In genomic region chr1:79589971-79590763, GRCm38 (mm10) we compare ENCODE assay signal across 16 mouse cellular contexts.
DNase-seq lines count a peak whose midpoint lies in the region; ATAC-seq and TF ChIP-seq lines count a peak whose summit lies in the region.
"Had no signal": no experiment of that assay in that cellular context is flagged by ENCODE, and none has a peak within 500 bp of the region (broad histone marks: within the 10 kb centered on the region; RNA-seq: fewer than 3 reads in every experiment).

No protein-coding gene starts in this region.

- no peak overlapping the region for H3K4me3 ChIP-seq in kidney, embryonic 14.5 days (ENCODE audit: low read length)
- H3K4me3 ChIP-seq in hindbrain, embryonic 12.5 days = no peak overlapping the region
- H3K4me3 ChIP-seq: forebrain, embryonic 10.5 days; left cerebral cortex, adult 2 months; midbrain, embryonic 12.5 days; stomach, embryonic 15.5 days had no signal

- POLR2A ChIA-PET in Patski (lab: Charles Lee) = no interaction called here

- no peak overlapping the region for H3K27ac ChIP-seq in kidney, embryonic 14.5 days (ENCODE audit: low read depth, low read length)
- no peak overlapping the region for H3K27ac ChIP-seq in hindbrain, embryonic 12.5 days
- H3K27ac ChIP-seq: forebrain, embryonic 10.5 days; left cerebral cortex, adult 2 months; midbrain, embryonic 12.5 days; stomach, embryonic 15.5 days had no signal

- no peak for ATAC-seq in kidney, embryonic 14.5 days (ENCODE audit: low FRiP score, low TSS enrichment)
- peak; percentile 60 for ATAC-seq in Patski
- ATAC-seq in hindbrain, embryonic 12.5 days (ENCODE audit: low FRiP score) = no peak

- DNase-seq in gastrocnemius, postnatal 14 days = peak; percentile 12
- DNase-seq in gastrocnemius, postnatal 4 days (ENCODE audit: low spot score in 2 of 2) = no peak
- peak; percentile 25 for DNase-seq in kidney, adult 11 months
- peak; percentile 24 for DNase-seq in Patski (ENCODE audit: low read depth, low spot score)
- peak; percentile 9 for DNase-seq in kidney, postnatal 14 days
- no peak for DNase-seq in urinary bladder, postnatal 14 days (ENCODE audit: low spot score)
- DNase-seq: B cell, adult 2 months; cerebellum, adult 18-20 months; retina, postnatal 1 day; spleen, adult 18-20 months had no signal

- intact Hi-C loops in gastrocnemius, postnatal 14 days (cut with DNase I; ENCODE audit: low total_unique reads) = no loop called here

- H3K4me1 ChIP-seq in kidney, embryonic 14.5 days (ENCODE audit: control insufficient read depth, insufficient read depth, low read length) = no peaks in the 10 kb centered on the region
- no peaks in the 10 kb centered on the region for H3K4me1 ChIP-seq in hindbrain, embryonic 12.5 days
- H3K4me1 ChIP-seq: midbrain, embryonic 12.5 days; stomach, embryonic 15.5 days had no signal

- WGBS in kidney, embryonic 14.5 days = 75% methylated on average over 4 of the region's 4 CpGs
- 87% methylated on average over 4 of the region's 4 CpGs for WGBS in hindbrain, embryonic 12.5 days

- in situ Hi-C loops in Patski (cut with MboI; ENCODE audit: low pct_unique_long_range_greater_than_20kb) = no loop called here

- no peak overlapping the region for H3K9ac ChIP-seq in kidney, embryonic 14.5 days (ENCODE audit: low read depth, low read length)
- H3K9ac ChIP-seq in hindbrain, embryonic 12.5 days = no peak overlapping the region
- H3K9ac ChIP-seq: midbrain, embryonic 12.5 days; stomach, embryonic 15.5 days had no signal

- no peaks in the 10 kb centered on the region for H3K27me3 ChIP-seq in kidney, embryonic 14.5 days (ENCODE audit: control insufficient read depth, insufficient read depth, low read length)
- H3K27me3 ChIP-seq in Patski = no peaks in the 10 kb centered on the region
- no peaks in the 10 kb centered on the region for H3K27me3 ChIP-seq in hindbrain, embryonic 12.5 days
- H3K27me3 ChIP-seq: stomach, embryonic 15.5 days had no signal

- no peak overlapping the region for H3K4me2 ChIP-seq in kidney, embryonic 14.5 days (replicated peaks; ENCODE audit: low read depth, low read length)
- no peak overlapping the region for H3K4me2 ChIP-seq in hindbrain, embryonic 12.5 days (replicated peaks)
- H3K4me2 ChIP-seq: midbrain, embryonic 12.5 days; stomach, embryonic 15.5 days had no signal

- H3K9me3 ChIP-seq in kidney, embryonic 14.5 days (ENCODE audit: control insufficient read depth, low read length) = no peaks in the 10 kb centered on the region
- H3K9me3 ChIP-seq in hindbrain, embryonic 12.5 days (replicated peaks) = no peaks in the 10 kb centered on the region
- H3K9me3 ChIP-seq: forebrain, embryonic 10.5 days; midbrain, embryonic 12.5 days; stomach, embryonic 15.5 days had no signal

- CTCF ChIA-PET in Patski (lab: Charles Lee) = no interaction called here

- H3K36me3 ChIP-seq in kidney, embryonic 14.5 days (ENCODE audit: control insufficient read depth, insufficient read depth, low read length) = no peaks in the 10 kb centered on the region
- no peaks in the 10 kb centered on the region for H3K36me3 ChIP-seq in hindbrain, embryonic 12.5 days
- H3K36me3 ChIP-seq: forebrain, embryonic 10.5 days; midbrain, embryonic 12.5 days; stomach, embryonic 15.5 days had no signal

- no peak for TF ChIP-seq CTCF in Patski (IDR thresholded peaks at IDR 0.05)

Comparison
In these comparisons a context has a peak if more than half of its experiments do, and no peak if none do; other contexts are left out.
1. DNase-seq: peak in gastrocnemius, postnatal 14 days (single experiment), kidney, adult 11 months (single experiment), Patski (single experiment) and kidney, postnatal 14 days (single experiment); none in gastrocnemius, postnatal 4 days (0 of 2) and urinary bladder, postnatal 14 days (single experiment).